Mouse (Mus musculus): ENCODE measurements around the gene Casp8.
"Not testable (repeated sequence)": the region's sequence is repeated elsewhere in the genome, so short reads cannot be mapped to it uniquely, and the experiment has no call there.

- TF ChIP-seq GATA1, TAL1 (IDR thresholded peaks at IDR 0.05; ENCODE audit: low read length): not testable (repeated sequence)
These were observed 84.1 kb downstream of the Casp8 start for GRCm38 (mm10) chr1:58879291-58879690.
